Mouse (Mus musculus) layer of hippocampus, adult 8-10 months (tissue): Measurements from ENCODE around the gene Tas2r117. TPM values are rescaled to one million over a fixed set of nuclear protein-coding genes. Genes with fewer than 3 reads are reported as not detected.

Experiments used
- DNase-seq, 2 experiments: peaks; one replicate each; pipeline ENCODE4 v3.0.0; 2022; ENCODE audit warnings: low spot score in 2 of 2
- total RNA-seq, 4 experiments: library from RNA; stranded (reverse); gene quantifications; 2 replicates each; pipeline ENCODE4 v1.2.4; 2022

The Tas2r117 gene
- total RNA-seq: not detected

GRCm38 (mm10) chr6:132802518-132802917 lies at the start of gene Tas2r117:
TSS of gene Tas2r117 (plus strand) at chr6:132802818.
- DNase-seq: no peak

DNA sequence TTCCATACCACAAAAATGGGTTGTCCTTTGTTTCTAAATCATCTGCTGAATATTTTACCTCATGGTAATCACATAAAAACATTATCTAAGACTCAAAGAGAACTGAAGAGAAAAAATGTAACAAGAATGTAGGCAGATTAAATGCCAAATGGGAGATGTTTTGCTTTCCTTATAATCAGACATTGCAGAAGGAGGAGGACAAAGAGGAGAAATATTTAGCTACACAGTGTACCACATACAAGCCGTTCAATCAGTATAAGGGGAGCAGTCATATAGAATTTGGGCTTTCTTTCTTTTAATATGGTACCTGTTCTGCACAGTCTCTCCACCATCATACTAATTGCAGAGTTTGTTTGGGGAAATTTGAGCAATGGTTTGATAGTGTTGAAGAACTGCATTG lies 48.2 kb upstream of the Tas2r117 start, which contains the start of gene Tas2r124:
Gene Tas2r124 (plus strand): TSS at position 301 of the 400 bp plus-strand sequence.
- no peak for DNase-seq

DNA sequence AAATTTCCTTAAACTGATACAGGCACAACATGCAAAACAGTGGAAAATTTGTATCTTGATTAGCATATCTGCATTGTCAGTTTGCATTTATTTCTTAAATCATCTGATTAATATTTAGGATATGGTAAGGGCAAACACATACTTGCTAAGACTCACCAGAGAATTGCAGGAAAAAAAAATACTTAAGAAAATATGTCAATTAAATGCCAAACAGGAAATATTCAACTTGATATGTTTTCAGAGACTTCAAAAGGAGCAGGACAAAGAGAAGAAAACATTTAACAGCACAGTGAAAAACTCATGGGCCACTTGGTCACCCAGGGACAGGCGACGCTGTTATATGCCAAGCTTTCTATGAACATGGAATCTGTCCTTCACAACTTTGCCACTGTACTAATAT lies 40.8 kb upstream of the Tas2r117 start, which contains the start of gene Tas2r102:
Gene Tas2r102 (plus strand): TSS at position 301 of the 400 bp plus-strand sequence.
- no peak for DNase-seq

GRCm38 (mm10) chr6:132778062-132778461 lies 24.6 kb upstream of the Tas2r117 start, which contains the start of gene Tas2r136:
TSS of gene Tas2r136 (minus strand) at chr6:132778162.
- no peak for DNase-seq

DNA sequence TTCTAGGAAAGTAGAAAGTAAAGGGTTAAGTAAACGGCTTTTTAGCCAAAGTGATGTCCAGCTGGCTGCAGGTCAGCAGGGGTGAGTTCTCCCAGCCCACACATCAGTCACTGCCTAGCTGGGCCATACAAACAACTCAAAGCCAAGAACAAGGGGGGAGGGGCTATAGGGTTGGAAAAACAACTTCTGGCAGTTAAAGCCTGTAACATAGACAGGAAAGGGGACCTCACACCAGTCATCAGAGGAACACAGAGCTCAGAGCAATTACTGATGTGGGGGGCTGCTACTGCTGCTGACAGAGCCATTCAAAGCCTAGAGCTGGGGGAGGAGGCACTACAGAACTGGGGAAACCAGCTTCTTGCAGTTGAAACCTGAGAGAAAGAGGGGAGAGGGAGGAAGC lies 7.2 kb upstream of the Tas2r117 start:
- DNase-seq: no peak

GRCm38 (mm10) chr6:132846842-132847241 lies 44.2 kb downstream of the Tas2r117 start, which contains the start of gene Tas2r123:
TSS of gene Tas2r123 (plus strand) at chr6:132847142.
- DNase-seq: no peak

Other genes with a start within 250 kb of the Tas2r117 start
- not detected for gene Prh1, start 233.0 kb upstream of the Tas2r117 start, total RNA-seq
- gene Prp2, start 206.9 kb upstream of the Tas2r117 start, total RNA-seq: not detected
- gene A630073D07Rik, start 151.3 kb upstream of the Tas2r117 start, total RNA-seq: not detected
- not detected for gene Tas2r120, start 145.9 kb upstream of the Tas2r117 start, total RNA-seq
- not detected for gene Tas2r121, start 101.8 kb upstream of the Tas2r117 start, total RNA-seq
- gene Tas2r122, start 90.9 kb upstream of the Tas2r117 start, total RNA-seq: not detected
- gene Tas2r115, start 64.8 kb upstream of the Tas2r117 start, total RNA-seq: not detected
- not detected for gene Tas2r124, start 48.1 kb upstream of the Tas2r117 start, total RNA-seq
- not detected for gene Tas2r102, start 40.7 kb upstream of the Tas2r117 start, total RNA-seq
- gene Tas2r136, start 24.7 kb upstream of the Tas2r117 start, total RNA-seq: not detected
- not detected for gene Tas2r123, start 44.3 kb downstream of the Tas2r117 start, total RNA-seq
- not detected for gene Tas2r116, start 52.6 kb downstream of the Tas2r117 start, total RNA-seq
- gene Tas2r110, start 65.2 kb downstream of the Tas2r117 start, total RNA-seq: not detected
- not detected for gene Tas2r113, start 90.2 kb downstream of the Tas2r117 start, total RNA-seq
- not detected for gene Tas2r125, start 106.8 kb downstream of the Tas2r117 start, total RNA-seq
- gene Tas2r129, start 148.3 kb downstream of the Tas2r117 start, total RNA-seq: not detected
- not detected for gene Tas2r131, start 155.1 kb downstream of the Tas2r117 start, total RNA-seq
- gene Tas2r109, start 178.1 kb downstream of the Tas2r117 start, total RNA-seq: not detected
- not detected for gene Tas2r103, start 234.3 kb downstream of the Tas2r117 start, total RNA-seq